Mouse (Mus musculus) cerebellum, adult 2 months (tissue): ENCODE measurements at regions not wholly inside any gene's neighbourhood (a gene's known extent, or its start where the extent isn't known, plus 50 kb on each side); places are given as distances from the start of the nearest gene placed in this dataset.

Source experiments
- CTCF ChIP-seq: fragments of 200-500 bp; IDR thresholded peaks from 2 replicates; pipeline ENCODE4 v1.5.1; 2011; ENCODE audit warnings: low read depth, mild to moderate bottlenecking, control low read depth, low read length, moderate library complexity, borderline replicate concordance; ENCODE audit not compliant: insufficient read depth
- POLR2A ChIP-seq: fragments of 200-500 bp; IDR thresholded peaks from 2 replicates; pipeline ENCODE4 v1.6.1; 2011; ENCODE audit warnings: low read length, control low read depth, borderline replicate concordance; ENCODE audit not compliant: insufficient read depth

DNA sequence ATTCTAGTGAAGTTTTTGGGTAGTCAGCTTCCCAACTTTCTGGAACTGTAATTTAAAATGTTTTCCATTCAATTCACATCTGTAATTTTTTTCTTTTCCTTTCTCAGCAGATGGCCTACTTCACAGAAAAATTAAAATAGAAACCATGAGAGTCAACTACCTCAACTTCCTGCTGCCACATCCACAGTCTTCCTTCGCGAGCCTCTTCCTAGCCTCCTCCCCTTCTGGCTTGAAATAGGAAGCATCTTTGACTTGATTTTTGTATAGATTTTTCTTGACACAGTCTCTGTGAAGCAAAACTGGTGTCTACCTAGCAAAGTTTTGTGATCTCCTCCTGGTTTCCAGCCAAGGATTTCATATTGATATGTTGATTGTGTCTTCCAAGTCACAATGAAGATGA lies 660.7 kb upstream of the Marcks start:
- TF ChIP-seq CTCF = no peak
- no peak for TF ChIP-seq POLR2A
